ENCODE assay signal across 8 mouse cellular contexts in the genomic region with DNA sequence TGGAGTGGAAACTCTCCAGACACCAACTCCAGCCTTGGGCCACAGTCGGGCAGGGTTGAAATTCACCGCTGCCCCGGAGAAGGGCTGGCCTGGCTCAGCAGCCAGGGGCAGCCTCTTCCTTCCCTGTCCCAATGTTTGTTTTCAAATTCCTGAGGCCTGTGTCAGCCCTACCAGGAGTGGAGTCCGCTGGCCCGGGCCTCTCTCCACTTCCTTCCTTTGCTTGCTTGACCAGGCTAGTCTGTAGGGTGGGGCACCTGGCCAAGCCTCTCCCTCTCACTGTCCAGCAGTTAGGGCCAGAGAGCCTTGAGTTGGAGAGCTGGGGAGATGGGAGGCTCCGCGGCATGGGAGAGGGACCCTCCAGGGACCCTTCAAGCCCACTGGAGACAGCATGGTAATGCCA. TPM values are rescaled to one million over a fixed set of nuclear protein-coding genes. Genes with fewer than 3 reads are reported as not detected.
DNase-seq lines count a peak whose midpoint lies in the region; ATAC-seq lines count a peak whose summit lies in the region.

No protein-coding gene starts in this region.

- DNase-seq in 3134 (ENCODE audit: extremely low read depth, insufficient read length, low spot score) = peak; percentile 89
- peak; percentile 69 for DNase-seq in adrenal gland, postnatal 25 days
- peak; percentile 86 for DNase-seq in kidney, adult 9 months
- peak; percentile 83 for DNase-seq in testis, postnatal 10 days (ENCODE audit: low spot score)
- no peak for DNase-seq in B cell, adult 2 months

- no peaks in the 10 kb centered on the region for H3K9me3 ChIP-seq in heart, embryonic 11.5 days (replicated peaks; ENCODE audit: control insufficient read depth, low read length)
- no peaks in the 10 kb centered on the region for H3K9me3 ChIP-seq in lung, embryonic 16.5 days (ENCODE audit: control insufficient read depth, low read length)

- H3K4me3 ChIP-seq in heart, embryonic 11.5 days (ENCODE audit: low read depth, low read length) = no peak overlapping the region
- H3K4me3 ChIP-seq in lung, embryonic 16.5 days (ENCODE audit: low read length) = peak overlapping the region; percentile 9; the same call in 1 of the 2 replicates

- peak overlapping the region; percentile 42 for H3K4me2 ChIP-seq in heart, embryonic 11.5 days
- H3K4me2 ChIP-seq in lung, embryonic 16.5 days (ENCODE audit: low read depth, low read length) = peak overlapping the region; percentile 40

- H3K27me3 ChIP-seq in heart, embryonic 11.5 days (ENCODE audit: control insufficient read depth, insufficient read depth, low read length) = peaks cover 4% of the 10 kb centered on the region; the same call in 1 of the 2 replicates
- no peaks in the 10 kb centered on the region for H3K27me3 ChIP-seq in lung, embryonic 16.5 days (ENCODE audit: control insufficient read depth, insufficient read depth, low read depth, low read length)

- H3K9ac ChIP-seq in heart, embryonic 11.5 days (ENCODE audit: low read depth, low read length) = peak overlapping the region; percentile 52
- peak overlapping the region; percentile 59 for H3K9ac ChIP-seq in lung, embryonic 16.5 days (ENCODE audit: low read length)

- peak; percentile 60 for ATAC-seq in heart, embryonic 11.5 days (replicated peaks; ENCODE audit: insufficient number of reproducible peaks, low FRiP score, low TSS enrichment)
- ATAC-seq in lung, embryonic 16.5 days (ENCODE audit: low read depth) = peak; percentile 86
- ATAC-seq in erythroblast, adult 5-6 weeks (replicated peaks; ENCODE audit: low FRiP score, poor library complexity, severe bottlenecking) = no peak

- H3K36me3 ChIP-seq in heart, embryonic 11.5 days (ENCODE audit: control insufficient read depth, insufficient read depth, low read length) = no peaks in the 10 kb centered on the region
- no peaks in the 10 kb centered on the region for H3K36me3 ChIP-seq in lung, embryonic 16.5 days (ENCODE audit: control insufficient read depth, insufficient read depth, low read length)

- H3K27ac ChIP-seq in heart, embryonic 11.5 days (ENCODE audit: low read depth, low read length) = peak overlapping the region; percentile 84
- peak overlapping the region; percentile 91 for H3K27ac ChIP-seq in lung, embryonic 16.5 days (ENCODE audit: low read length)

- peaks cover 30% of the 10 kb centered on the region for H3K4me1 ChIP-seq in heart, embryonic 11.5 days (ENCODE audit: control insufficient read depth, insufficient read depth, low read length)
- H3K4me1 ChIP-seq in lung, embryonic 16.5 days (replicated peaks; ENCODE audit: control insufficient read depth, insufficient read depth, low read length) = peaks cover 56% of the 10 kb centered on the region

- 30% methylated on average over 7 of the region's 7 CpGs for WGBS in heart, embryonic 11.5 days (ENCODE audit: insufficient replicate concordance)
- WGBS in lung, embryonic 16.5 days = 14% methylated on average over 7 of the region's 7 CpGs

RNA-seq across cellular contexts. Expression of a gene that starts 22.9 kb away (rescaled TPM):
- 18.7 and 19.3 TPM in 2 replicates for total RNA-seq in adrenal gland, postnatal 25 days (2021)
- 3.1 and 3.6 TPM in 2 replicates for polyA plus RNA-seq in heart, embryonic 11.5 days (2014; fragmentation: Nextera tagmentation; extraction: Ambion mirVana)
- 11.6 and 11.8 TPM in 2 replicates for polyA plus RNA-seq in lung, embryonic 16.5 days (2015; fragmentation: Nextera tagmentation; extraction: Ambion mirVana)
- total RNA-seq in erythroblast, adult 5-6 weeks (2015; ENCODE audit: low replicate concordance) = not detected in 2 replicates
- total RNA-seq in erythroblast, adult 5-6 weeks (2017; ENCODE audit: low replicate concordance) = 0.14 TPM in 1 of 2 replicates, not detected in the other

RNA-seq across cellular contexts. Expression of a gene that starts 38.9 kb away (rescaled TPM):
- 32.6 and 44.2 TPM in 2 replicates for total RNA-seq in adrenal gland, postnatal 25 days (2021)
- 1.2 and 1.3 TPM in 2 replicates for polyA plus RNA-seq in heart, embryonic 11.5 days (2014; fragmentation: Nextera tagmentation; extraction: Ambion mirVana)
- 17.7 and 18.0 TPM in 2 replicates for polyA plus RNA-seq in lung, embryonic 16.5 days (2015; fragmentation: Nextera tagmentation; extraction: Ambion mirVana)
- not detected in 2 replicates for total RNA-seq in erythroblast, adult 5-6 weeks (2015; ENCODE audit: low replicate concordance)
- not detected in 2 replicates for total RNA-seq in erythroblast, adult 5-6 weeks (2017; ENCODE audit: low replicate concordance)

Comparison
In these comparisons a context has a peak if more than half of its experiments do, and no peak if none do; other contexts are left out.
1. DNase-seq: peak in 3134 (single experiment), adrenal gland, postnatal 25 days (single experiment), kidney, adult 9 months (single experiment) and testis, postnatal 10 days (single experiment); none in B cell, adult 2 months (0 of 2).
2. RNA of a gene that starts 22.9 kb away (total RNA-seq): 18.7 to 19.3 TPM in adrenal gland, postnatal 25 days; 0.14 TPM in erythroblast, adult 5-6 weeks; every median in the first group is over 10 times any median in the second.
3. RNA of a gene that starts 38.9 kb away (total RNA-seq): 32.6 to 44.2 TPM in adrenal gland, postnatal 25 days; not detected in erythroblast, adult 5-6 weeks; every median in the first group is over 10 times any median in the second.